Mouse (Mus musculus): ENCODE results near the gene Stag3. TPM values are rescaled to one million over a fixed set of nuclear protein-coding genes. Genes with fewer than 3 reads are reported as not detected.

The Stag3 gene
- polyA plus RNA-seq, 1 experiment from 2014 or later: 12.5 TPM

- 89% methylated on average over 2 of the region's 2 CpGs for WGBS
- no peak for ATAC-seq (ENCODE audit: low FRiP score)
- Histone ChIP-seq H3K27ac (replicated peaks) (no peak overlapping the region), H3K4me2 (no peak overlapping the region), H3K36me3 (peaks cover 21% of the 10 kb centered on the region; the same call in 1 of the 2 replicates), H3K9me3 (replicated peaks) (no peaks in the 10 kb centered on the region), H3K27me3 (replicated peaks) (no peaks in the 10 kb centered on the region), H3K4me1 (no peaks in the 10 kb centered on the region), H3K4me3 (replicated peaks) (no peak overlapping the region), H3K9ac (replicated peaks) (no peak overlapping the region)
Observed at GRCm38 (mm10) chr5:138299613-138300012, 19.6 kb downstream of the Stag3 start.

- H3K4me1 ChIP-seq: no peaks in the 10 kb centered on the region
- no peaks in the 10 kb centered on the region for H3K27me3 ChIP-seq (replicated peaks)
- no peaks in the 10 kb centered on the region for H3K36me3 ChIP-seq
- no peaks in the 10 kb centered on the region for H3K9me3 ChIP-seq (replicated peaks)
- no peak overlapping the region for H3K4me3 ChIP-seq (replicated peaks)
- H3K9ac ChIP-seq (replicated peaks): no peak overlapping the region
- ATAC-seq (ENCODE audit: low FRiP score): no peak
- 93% methylated on average over 3 of the region's 3 CpGs for WGBS
- H3K4me2 ChIP-seq: no peak overlapping the region
- no peak overlapping the region for H3K27ac ChIP-seq (replicated peaks)
Observed at GRCm38 (mm10) chr5:138312795-138313194, 32.8 kb downstream of the Stag3 start.

GRCm38 (mm10) chr5:138341661-138342060, 61.6 kb downstream of the Stag3 start, which contains the start of gene Pvrig:
TSS of gene Pvrig (plus strand) at chr5:138341961.
- no peaks in the 10 kb centered on the region for H3K27me3 ChIP-seq (replicated peaks)
- H3K9ac ChIP-seq (replicated peaks): no peak within 1 kb of the TSS
- ATAC-seq (ENCODE audit: low FRiP score): no peak
- no peaks in the 10 kb centered on the region for H3K36me3 ChIP-seq
- no peak within 1 kb of the TSS for H3K4me3 ChIP-seq (replicated peaks)
- H3K4me2 ChIP-seq: no peak within 1 kb of the TSS
- H3K9me3 ChIP-seq (replicated peaks): no peaks in the 10 kb centered on the region
- H3K27ac ChIP-seq (replicated peaks): no peak within 1 kb of the TSS
- WGBS: 84% methylated on average over 2 of the region's 2 CpGs
- H3K4me1 ChIP-seq: no peaks in the 10 kb centered on the region

- Histone ChIP-seq H3K9ac (replicated peaks) (no peak overlapping the region), H3K36me3 (no peaks in the 10 kb centered on the region), H3K4me2 (no peak overlapping the region), H3K27me3 (replicated peaks) (no peaks in the 10 kb centered on the region), H3K9me3 (replicated peaks) (no peaks in the 10 kb centered on the region), H3K4me3 (replicated peaks) (no peak overlapping the region), H3K4me1 (no peaks in the 10 kb centered on the region), H3K27ac (replicated peaks) (no peak overlapping the region)
- 92% methylated on average over 3 of the region's 3 CpGs for WGBS
- no peak for ATAC-seq (ENCODE audit: low FRiP score)
Observed at GRCm38 (mm10) chr5:138343216-138343615, 63.2 kb downstream of the Stag3 start.

Other genes starting within 250 kb of the Stag3 start
- gene Smok3c, start 227.0 kb upstream of the Stag3 start, polyA plus RNA-seq (2015; fragmentation: Nextera tagmentation; extraction: Ambion mirVana): not detected in 2 replicates
- 17.3 and 18.2 TPM in 2 replicates for gene Zkscan1, start 195.2 kb upstream of the Stag3 start, polyA plus RNA-seq (2015; fragmentation: Nextera tagmentation; extraction: Ambion mirVana)
- gene Zscan21, start 163.3 kb upstream of the Stag3 start, polyA plus RNA-seq (2015; fragmentation: Nextera tagmentation; extraction: Ambion mirVana): 75.3 and 80.5 TPM in 2 replicates
- gene Zfp113, start 124.5 kb upstream of the Stag3 start, polyA plus RNA-seq (2015; fragmentation: Nextera tagmentation; extraction: Ambion mirVana): 22.0 and 24.9 TPM in 2 replicates
- gene Cops6, start 119.2 kb upstream of the Stag3 start, polyA plus RNA-seq (2015; fragmentation: Nextera tagmentation; extraction: Ambion mirVana): 325 and 328 TPM in 2 replicates
- gene Ap4m1, start 108.2 kb upstream of the Stag3 start, polyA plus RNA-seq (2015; fragmentation: Nextera tagmentation; extraction: Ambion mirVana): 22.8 and 23.0 TPM in 2 replicates
- 62.9 and 99.9 TPM in 2 replicates for gene Mcm7, start 107.8 kb upstream of the Stag3 start, polyA plus RNA-seq (2015; fragmentation: Nextera tagmentation; extraction: Ambion mirVana)
- 62.5 and 70.0 TPM in 2 replicates for gene Taf6, start 92.8 kb upstream of the Stag3 start, polyA plus RNA-seq (2015; fragmentation: Nextera tagmentation; extraction: Ambion mirVana)
- gene Cnpy4, start 92.8 kb upstream of the Stag3 start, polyA plus RNA-seq (2015; fragmentation: Nextera tagmentation; extraction: Ambion mirVana): 26.2 and 31.7 TPM in 2 replicates
- gene Mblac1, start 85.9 kb upstream of the Stag3 start, polyA plus RNA-seq (2015; fragmentation: Nextera tagmentation; extraction: Ambion mirVana): 13.4 and 14.8 TPM in 2 replicates
- gene Nxpe5, start 54.3 kb upstream of the Stag3 start, polyA plus RNA-seq (2015; fragmentation: Nextera tagmentation; extraction: Ambion mirVana): not detected in 2 replicates
- 113 and 121 TPM in 2 replicates for gene Lamtor4, start 24.8 kb upstream of the Stag3 start, polyA plus RNA-seq (2015; fragmentation: Nextera tagmentation; extraction: Ambion mirVana)
- gene BC037034, start 16.2 kb upstream of the Stag3 start, polyA plus RNA-seq (2015; fragmentation: Nextera tagmentation; extraction: Ambion mirVana): 16.9 and 19.2 TPM in 2 replicates
- gene Gal3st4, start 7.4 kb upstream of the Stag3 start, polyA plus RNA-seq (2015; fragmentation: Nextera tagmentation; extraction: Ambion mirVana): 3.2 and 3.6 TPM in 2 replicates
- 0.04 and 0.27 TPM in 2 replicates for gene Gm43720, start 282 bp upstream of the Stag3 start, polyA plus RNA-seq (2015; fragmentation: Nextera tagmentation; extraction: Ambion mirVana)
- 101 and 134 TPM in 2 replicates for gene Gpc2, start 235 bp upstream of the Stag3 start, polyA plus RNA-seq (2015; fragmentation: Nextera tagmentation; extraction: Ambion mirVana)
- 0.40 TPM in 1 of 2 replicates, not detected in the other for gene Pvrig, start 61.7 kb downstream of the Stag3 start, polyA plus RNA-seq (2015; fragmentation: Nextera tagmentation; extraction: Ambion mirVana)
- 50.8 and 58.1 TPM in 2 replicates for gene Zfp157, start 161.2 kb downstream of the Stag3 start, polyA plus RNA-seq (2015; fragmentation: Nextera tagmentation; extraction: Ambion mirVana)